In genomic region chr9:56949767-56950166, GRCm38 (mm10) we compare ENCODE assay signal across 8 mouse cellular contexts. TPM values are rescaled to one million over a fixed set of nuclear protein-coding genes. Genes with fewer than 3 reads are reported as not detected.
DNase-seq lines count a peak whose midpoint lies in the region; ATAC-seq and TF ChIP-seq lines count a peak whose summit lies in the region.

No protein-coding gene starts in this region.

- H3K27me3 ChIP-seq in heart, embryonic 12.5 days (replicated peaks): no peaks in the 10 kb centered on the region
- H3K27me3 ChIP-seq in heart, embryonic 15.5 days: no peaks in the 10 kb centered on the region
- H3K27me3 ChIP-seq in liver, embryonic 14.5 days (ENCODE audit: control insufficient read depth, insufficient read depth, low read length): no peaks in the 10 kb centered on the region

- TF ChIP-seq CTCF in liver, embryonic 14.5 days (IDR thresholded peaks at IDR 0.05; ENCODE audit: low read depth): no peak

- no peak for TF ChIP-seq EP300 in liver, embryonic 14.5 days (IDR thresholded peaks at IDR 0.05; ENCODE audit: low read depth)

- peaks cover 12% of the 10 kb centered on the region for H3K4me1 ChIP-seq in heart, embryonic 12.5 days (replicated peaks)
- peaks cover 12% of the 10 kb centered on the region for H3K4me1 ChIP-seq in heart, embryonic 15.5 days (replicated peaks)
- H3K4me1 ChIP-seq in liver, embryonic 14.5 days (replicated peaks; ENCODE audit: control insufficient read depth in 2 of 2, insufficient read depth in 2 of 2, low read length in 1 of 2): peaks cover 8 to 11% of the 10 kb centered on the region in 2 experiments

- ATAC-seq in heart, embryonic 12.5 days (ENCODE audit: insufficient number of reproducible peaks, low FRiP score): no peak
- no peak for ATAC-seq in heart, embryonic 15.5 days (replicated peaks; ENCODE audit: insufficient number of reproducible peaks, insufficient read depth, low FRiP score, low read depth)
- no peak for ATAC-seq in liver, embryonic 14.5 days (ENCODE audit: insufficient read depth)
- no peak for ATAC-seq in granulocyte monocyte progenitor cell, adult 5-6 weeks (replicated peaks; ENCODE audit: poor library complexity, severe bottlenecking)

- H3K9me3 ChIP-seq in heart, embryonic 12.5 days (replicated peaks): no peaks in the 10 kb centered on the region
- no peaks in the 10 kb centered on the region for H3K9me3 ChIP-seq in heart, embryonic 15.5 days (replicated peaks)
- no peaks in the 10 kb centered on the region for H3K9me3 ChIP-seq in liver, embryonic 14.5 days (ENCODE audit: control insufficient read depth, low read length)

- H3K9ac ChIP-seq in heart, embryonic 12.5 days: peak overlapping the region; percentile 65
- peak overlapping the region; percentile 47 for H3K9ac ChIP-seq in heart, embryonic 15.5 days
- peak overlapping the region; percentile 19; the same call in 1 of the 2 replicates for H3K9ac ChIP-seq in liver, embryonic 14.5 days (replicated peaks)

- no peaks in the 10 kb centered on the region for H3K36me3 ChIP-seq in heart, embryonic 12.5 days
- H3K36me3 ChIP-seq in heart, embryonic 15.5 days: no peaks in the 10 kb centered on the region
- no peaks in the 10 kb centered on the region for H3K36me3 ChIP-seq in liver, embryonic 14.5 days (replicated peaks; ENCODE audit: control insufficient read depth, insufficient read depth, low read depth)

- intact Hi-C loops in left cerebral cortex, postnatal 4 days (cut with DNase I): no loop called here

- H3K4me2 ChIP-seq in heart, embryonic 12.5 days: peak overlapping the region; percentile 96
- peak overlapping the region; percentile 74 for H3K4me2 ChIP-seq in heart, embryonic 15.5 days
- peak overlapping the region; percentile 85 for H3K4me2 ChIP-seq in liver, embryonic 14.5 days (ENCODE audit: low read depth)

- H3K4me3 ChIP-seq in heart, embryonic 12.5 days: peak overlapping the region; percentile 84
- H3K4me3 ChIP-seq in heart, embryonic 15.5 days: peak overlapping the region; percentile 75
- peak overlapping the region; percentile 47 to 49 for H3K4me3 ChIP-seq in liver, embryonic 14.5 days (ENCODE audit: insufficient read depth in 1 of 2, low read depth in 2 of 2, low read length in 2 of 2)

- DNase-seq in heart, adult 9 months (ENCODE audit: low spot score in 2 of 2): no peak
- DNase-seq in MEL-GATA-1-ER (ENCODE audit: extremely low read depth, low read depth): peak; percentile 32
- no peak for DNase-seq in liver, embryonic 14.5 days (ENCODE audit: low read depth in 3 of 3, low spot score in 3 of 3)
- DNase-seq in layer of hippocampus, adult 11-12 months (ENCODE audit: low spot score): no peak
- no peak for DNase-seq in left cerebral cortex, postnatal 4 days

- H3K27ac ChIP-seq in heart, embryonic 12.5 days (ENCODE audit: poor library complexity, severe bottlenecking): no peak overlapping the region
- no peak overlapping the region for H3K27ac ChIP-seq in heart, embryonic 15.5 days
- H3K27ac ChIP-seq in liver, embryonic 14.5 days: no peak overlapping the region

- 20% methylated on average over 13 of the region's 13 CpGs for WGBS in heart, embryonic 12.5 days
- 19% methylated on average over 13 of the region's 13 CpGs for WGBS in heart, embryonic 15.5 days
- 16% methylated on average over 13 of the region's 13 CpGs for WGBS in liver, embryonic 14.5 days (ENCODE audit: insufficient replicate concordance)

RNA-seq across cellular contexts. Expression of gene Snupn, which starts 0.9 kb away (rescaled TPM):
- 16.7 and 17.4 TPM in 2 replicates for polyA plus RNA-seq in heart, embryonic 12.5 days (2016; fragmentation: Nextera tagmentation; extraction: Ambion mirVana)
- 14.4 and 17.9 TPM in 2 replicates for polyA plus RNA-seq in heart, embryonic 15.5 days (2015; fragmentation: Nextera tagmentation; extraction: Ambion mirVana)
- polyA plus RNA-seq in liver, embryonic 14.5 days (2012; rRNA removed): 3.6 and 4.6 TPM in 2 replicates
- 8.7 and 8.8 TPM in 2 replicates for polyA plus RNA-seq in liver, embryonic 14.5 days (2014; fragmentation: Nextera tagmentation; extraction: Ambion mirVana)
- 1.4 and 3.3 TPM in 2 replicates for total RNA-seq in granulocyte monocyte progenitor cell, adult 5-6 weeks (2014; fragmentation: Nextera tagmentation)
- 10.9 and 11.6 TPM in 2 replicates for total RNA-seq in granulocyte monocyte progenitor cell, adult 5-6 weeks (2017)
- total RNA-seq in left cerebral cortex, postnatal 4 days (2021): 10 to 100 TPM; 16.7 to 16.9 TPM

RNA-seq across cellular contexts. Expression of gene Imp3, which starts 12.5 kb away (rescaled TPM):
- 58.2 and 65.0 TPM in 2 replicates for polyA plus RNA-seq in heart, embryonic 12.5 days (2016; fragmentation: Nextera tagmentation; extraction: Ambion mirVana)
- 61.4 and 63.4 TPM in 2 replicates for polyA plus RNA-seq in heart, embryonic 15.5 days (2015; fragmentation: Nextera tagmentation; extraction: Ambion mirVana)
- 69.2 and 93.9 TPM in 2 replicates for polyA plus RNA-seq in liver, embryonic 14.5 days (2012; rRNA removed)
- 49.0 and 49.8 TPM in 2 replicates for polyA plus RNA-seq in liver, embryonic 14.5 days (2014; fragmentation: Nextera tagmentation; extraction: Ambion mirVana)
- total RNA-seq in granulocyte monocyte progenitor cell, adult 5-6 weeks (2014; fragmentation: Nextera tagmentation): 95.8 and 123 TPM in 2 replicates
- total RNA-seq in granulocyte monocyte progenitor cell, adult 5-6 weeks (2017): 65.1 and 69.7 TPM in 2 replicates
- 10 to 100 TPM; 52.1 to 53.0 TPM for total RNA-seq in left cerebral cortex, postnatal 4 days (2021)

RNA-seq across cellular contexts. Expression of gene Snx33, which starts 21.6 kb away (rescaled TPM):
- polyA plus RNA-seq in heart, embryonic 12.5 days (2016; fragmentation: Nextera tagmentation; extraction: Ambion mirVana): 10.2 and 10.5 TPM in 2 replicates
- polyA plus RNA-seq in heart, embryonic 15.5 days (2015; fragmentation: Nextera tagmentation; extraction: Ambion mirVana): 7.0 and 9.5 TPM in 2 replicates
- polyA plus RNA-seq in liver, embryonic 14.5 days (2012; rRNA removed): 0.74 and 0.78 TPM in 2 replicates
- polyA plus RNA-seq in liver, embryonic 14.5 days (2014; fragmentation: Nextera tagmentation; extraction: Ambion mirVana): 0.62 and 0.66 TPM in 2 replicates
- total RNA-seq in granulocyte monocyte progenitor cell, adult 5-6 weeks (2014; fragmentation: Nextera tagmentation): 2.1 and 5.0 TPM in 2 replicates
- total RNA-seq in granulocyte monocyte progenitor cell, adult 5-6 weeks (2017): 1.5 and 2.0 TPM in 2 replicates
- total RNA-seq in left cerebral cortex, postnatal 4 days (2021): 1 to 10 TPM; 3.1 to 3.8 TPM

RNA-seq across cellular contexts. Expression of gene Ptpn9, which starts 45.0 kb away (rescaled TPM):
- polyA plus RNA-seq in heart, embryonic 12.5 days (2016; fragmentation: Nextera tagmentation; extraction: Ambion mirVana): 22.4 and 22.9 TPM in 2 replicates
- 13.4 and 17.1 TPM in 2 replicates for polyA plus RNA-seq in heart, embryonic 15.5 days (2015; fragmentation: Nextera tagmentation; extraction: Ambion mirVana)
- polyA plus RNA-seq in liver, embryonic 14.5 days (2012; rRNA removed): 3.1 and 3.4 TPM in 2 replicates
- polyA plus RNA-seq in liver, embryonic 14.5 days (2014; fragmentation: Nextera tagmentation; extraction: Ambion mirVana): 2.7 and 4.0 TPM in 2 replicates
- 10.2 and 11.3 TPM in 2 replicates for total RNA-seq in granulocyte monocyte progenitor cell, adult 5-6 weeks (2014; fragmentation: Nextera tagmentation)
- total RNA-seq in granulocyte monocyte progenitor cell, adult 5-6 weeks (2017): 10.3 and 10.5 TPM in 2 replicates
- total RNA-seq in left cerebral cortex, postnatal 4 days (2021): 10 to 100 TPM; 39.2 to 41.3 TPM
